Mouse (Mus musculus): ENCODE data around the gene Rras2.

- no peak for TF ChIP-seq MYOG (IDR thresholded peaks at IDR 0.05; ENCODE audit: control insufficient read depth in 1 of 3, insufficient read depth in 1 of 3, insufficient read length in 2 of 3, low read depth in 2 of 3)
- no peak for TF ChIP-seq POLR2A (IDR thresholded peaks at IDR 0.05; ENCODE audit: insufficient read length, low read depth)
- TF ChIP-seq MYOD1 (IDR thresholded peaks at IDR 0.05; ENCODE audit: control insufficient read depth in 1 of 3, insufficient read length in 2 of 3, low read depth in 2 of 3) = no peak
- TF ChIP-seq USF1 (IDR thresholded peaks at IDR 0.05; ENCODE audit: low read depth) = no peak
- no peak for TF ChIP-seq MAX (IDR thresholded peaks at IDR 0.05; ENCODE audit: low read depth)
- TF ChIP-seq REST (IDR thresholded peaks at IDR 0.05; ENCODE audit: insufficient read depth, insufficient read length) = no peak
- TF ChIP-seq POLR2AphosphoS2 (IDR thresholded peaks at IDR 0.05; ENCODE audit: insufficient read length, low read depth) = no peak
- TF ChIP-seq CEBPB (IDR thresholded peaks at IDR 0.05; ENCODE audit: insufficient read depth, poor library complexity, severe bottlenecking) = no peak
- no peak for TF ChIP-seq TCF12 (IDR thresholded peaks at IDR 0.05; ENCODE audit: insufficient read depth, poor library complexity, severe bottlenecking)
Observed at GRCm38 (mm10) chr7:114087341-114087740, 30.2 kb downstream of the Rras2 start.
